Mouse (Mus musculus) lung, adult 2 months (tissue): ENCODE results near the gene Gatad1. TPM values are rescaled to one million over a fixed set of nuclear protein-coding genes. Genes with fewer than 3 reads are reported as not detected.

Experiments used
- DNase-seq: peaks from one replicate; pipeline ENCODE4 v3.0.0; 2022
- H3K4me1 ChIP-seq: fragments of 200-500 bp; 2 replicates; pipeline ENCODE4 v1.6.1; 2011; ENCODE audit warnings: low read length; ENCODE audit not compliant: control insufficient read depth, insufficient read depth
- H3K4me3 ChIP-seq: fragments of 200-500 bp; replicated peaks from 2 replicates; pipeline ENCODE3; 2011; ENCODE audit warnings: low read depth, mild to moderate bottlenecking, control low read depth, low read length; ENCODE audit errors: extremely low read depth
- CTCF ChIP-seq: fragments of 200-500 bp; IDR thresholded peaks from 2 replicates; pipeline ENCODE4 v1.5.1; 2011; ENCODE audit warnings: mild to moderate bottlenecking, low read length, control low read depth; ENCODE audit not compliant: insufficient read depth
- POLR2A ChIP-seq: fragments of 200-500 bp; IDR thresholded peaks from 2 replicates; pipeline ENCODE4 v1.6.1; 2011; ENCODE audit warnings: low read depth, mild to moderate bottlenecking, control low read depth, low read length, borderline replicate concordance; ENCODE audit errors: extremely low read depth
- WGBS: fragments of 180-500 bp; shearing (Covaris S2); methylation state at CpG from one replicate; pipeline ENCODE4 v1.1.7; 2018; 5-methylcytosine and 5-hydroxymethylcytosine counted together
- polyA plus RNA-seq: library from polyadenylated mRNA; depleted of rRNA; stranded (reverse); fragments of >200 nt; gene quantifications from 2 replicates; pipeline ENCODE4 v1.2.3, GENCODE M21; 2012; rRNA removed

The Gatad1 gene
- 36.1 and 39.0 TPM in 2 replicates for polyA plus RNA-seq

GRCm38 (mm10) chr5:3657085-3657484 lies at the start of gene Gatad1:
Gene Gatad1, minus strand, starts transcription at chr5:3657185.
- TF ChIP-seq POLR2A (no peak), CTCF (no peak)
- Histone ChIP-seq H3K4me1 (no peaks in the 10 kb centered on the region), H3K4me3 (no peak within 1 kb of the TSS)
- WGBS = 72% methylated on average over 5 of the region's 5 CpGs
- no peak for DNase-seq

GRCm38 (mm10) chr5:3702180-3702579 lies 45.2 kb upstream of the Gatad1 start:
- TF ChIP-seq POLR2A (no peak), CTCF (no peak)
- no peak for DNase-seq
- H3K4me1 ChIP-seq = no peaks in the 10 kb centered on the region
- no peak overlapping the region for H3K4me3 ChIP-seq
- 92% methylated on average over 4 of the region's 4 CpGs for WGBS

- 94% methylated on average over 5 of the region's 5 CpGs for WGBS
- TF ChIP-seq POLR2A = no peak
- no peak for TF ChIP-seq CTCF
- no peak overlapping the region for H3K4me3 ChIP-seq
- H3K4me1 ChIP-seq = no peaks in the 10 kb centered on the region
- DNase-seq = no peak
These were observed 43.0 kb upstream of the Gatad1 start for GRCm38 (mm10) chr5:3700025-3700424.

- no peak overlapping the region for H3K4me3 ChIP-seq
- DNase-seq = no peak
- TF ChIP-seq CTCF (no peak), POLR2A (no peak)
- WGBS = 76% methylated on average over 3 of the region's 3 CpGs
- H3K4me1 ChIP-seq = no peaks in the 10 kb centered on the region
These were observed 39.0 kb upstream of the Gatad1 start for GRCm38 (mm10) chr5:3696031-3696430.

- TF ChIP-seq POLR2A = no peak
- no peak for TF ChIP-seq CTCF
- Histone ChIP-seq H3K4me3 (no peak overlapping the region), H3K4me1 (no peaks in the 10 kb centered on the region)
- no peak for DNase-seq
- 84% methylated on average over 4 of the region's 4 CpGs for WGBS
These were observed 38.2 kb upstream of the Gatad1 start for GRCm38 (mm10) chr5:3695191-3695590.

GRCm38 (mm10) chr5:3692956-3693355 lies 36.0 kb upstream of the Gatad1 start:
- Histone ChIP-seq H3K4me1 (no peaks in the 10 kb centered on the region), H3K4me3 (no peak overlapping the region)
- 97% methylated on average over 9 of the region's 9 CpGs for WGBS
- no peak for DNase-seq
- no peak for TF ChIP-seq POLR2A
- TF ChIP-seq CTCF = no peak

- DNase-seq = no peak
- Histone ChIP-seq H3K4me3 (no peak overlapping the region), H3K4me1 (no peaks in the 10 kb centered on the region)
- 93% methylated on average over 3 of the region's 3 CpGs for WGBS
- TF ChIP-seq POLR2A = no peak
These were observed 34.3 kb upstream of the Gatad1 start for GRCm38 (mm10) chr5:3691283-3691682.

GRCm38 (mm10) chr5:3688298-3688697 lies 31.3 kb upstream of the Gatad1 start:
- TF ChIP-seq CTCF (no peak), POLR2A (no peak)
- 88% methylated on average over 8 of the region's 8 CpGs for WGBS
- H3K4me3 ChIP-seq = no peak overlapping the region

GRCm38 (mm10) chr5:3669938-3670554 lies 13.1 kb upstream of the Gatad1 start:
- Histone ChIP-seq H3K4me3 (no peak overlapping the region), H3K4me1 (no peaks in the 10 kb centered on the region)
- no peak for TF ChIP-seq POLR2A
- TF ChIP-seq CTCF = no peak
- no peak for DNase-seq
- 80% methylated on average over 6 of the region's 6 CpGs for WGBS

More at GRCm38 (mm10) chr5:3688298-3688697, 31.3 kb upstream of the Gatad1 start:
- H3K4me1 ChIP-seq = no peaks in the 10 kb centered on the region
- no peak for DNase-seq

- DNase-seq = no peak
- TF ChIP-seq CTCF (no peak), POLR2A (no peak)
- 80% methylated on average over 12 of the region's 12 CpGs for WGBS
- Histone ChIP-seq H3K4me3 (no peak overlapping the region), H3K4me1 (no peaks in the 10 kb centered on the region)
These were observed 9.6 kb upstream of the Gatad1 start for GRCm38 (mm10) chr5:3666585-3666984.
